Mouse (Mus musculus): Measurements from ENCODE around the gene Tmem181a. TPM values are rescaled to one million over a fixed set of nuclear protein-coding genes. Genes with fewer than 3 reads are reported as not detected.
A peak's percentile ranks its signal among the peaks of the same experiment; 100 is the strongest.
"Not testable (repeated sequence)": the region's sequence is repeated elsewhere in the genome, so short reads cannot be mapped to it uniquely, and the experiment has no call there.

Gene Tmem181a
- polyA plus RNA-seq, 1 experiment from 2014 or later = 15.8 TPM

DNA sequence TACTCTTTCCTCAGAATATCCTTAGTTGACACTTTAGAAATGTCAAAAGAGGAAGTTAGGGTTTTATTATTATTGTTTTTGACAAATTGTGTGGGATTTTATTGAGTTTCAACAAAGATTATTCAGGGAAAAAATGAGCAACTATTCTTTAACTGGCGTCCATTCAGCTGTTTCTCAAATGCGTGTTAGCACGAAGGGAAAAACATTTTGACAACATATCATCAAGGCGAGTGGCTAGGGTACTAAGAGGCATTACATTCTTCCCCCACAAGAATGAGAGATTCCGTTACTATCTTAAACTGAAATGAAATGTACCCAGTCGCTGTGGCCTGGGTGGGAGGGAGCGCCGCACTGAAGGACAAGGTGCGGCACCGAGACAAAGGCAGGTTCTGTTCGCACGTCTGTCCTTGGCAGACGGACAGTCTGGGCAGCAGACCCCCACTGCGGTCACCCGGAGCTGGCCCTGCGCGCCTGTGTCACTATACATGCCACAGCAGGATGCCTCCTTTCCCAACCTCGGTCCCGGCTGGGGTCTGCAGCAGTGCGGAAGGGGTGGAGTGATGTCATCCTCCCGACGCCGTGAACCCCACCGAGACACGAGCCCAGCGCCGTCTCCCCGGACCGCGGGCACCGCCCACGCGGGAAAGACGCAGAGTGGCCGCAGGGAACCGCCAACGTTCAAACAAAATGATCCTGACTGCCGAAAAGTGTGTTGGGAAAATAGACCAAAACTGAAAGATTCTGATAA lies 59.9 kb downstream of the Tmem181a start:
- H3K9me3 ChIP-seq (ENCODE audit: control insufficient read depth, low read length); H3K27ac ChIP-seq (ENCODE audit: low read depth, low read length); H3K27me3 ChIP-seq (ENCODE audit: control insufficient read depth, insufficient read depth, low read length); H3K36me3 ChIP-seq (ENCODE audit: control insufficient read depth, insufficient read depth, low read length); H3K4me1 ChIP-seq (ENCODE audit: control insufficient read depth, insufficient read depth, low read length): not testable (repeated sequence)
- Histone ChIP-seq H3K4me3 (ENCODE audit: low read length) (peak overlapping the region; percentile 37), H3K4me2 (replicated peaks; ENCODE audit: low read depth, low read length) (peak overlapping the region; percentile 42), H3K9ac (ENCODE audit: low read depth, low read length) (peak overlapping the region; percentile 31; the same call in 1 of the 2 replicates)
- 3% methylated on average over 34 of the region's 38 CpGs for WGBS
- ATAC-seq (ENCODE audit: low FRiP score, low TSS enrichment) = peak; percentile 44; the same call in 1 of the 2 replicates

DNA sequence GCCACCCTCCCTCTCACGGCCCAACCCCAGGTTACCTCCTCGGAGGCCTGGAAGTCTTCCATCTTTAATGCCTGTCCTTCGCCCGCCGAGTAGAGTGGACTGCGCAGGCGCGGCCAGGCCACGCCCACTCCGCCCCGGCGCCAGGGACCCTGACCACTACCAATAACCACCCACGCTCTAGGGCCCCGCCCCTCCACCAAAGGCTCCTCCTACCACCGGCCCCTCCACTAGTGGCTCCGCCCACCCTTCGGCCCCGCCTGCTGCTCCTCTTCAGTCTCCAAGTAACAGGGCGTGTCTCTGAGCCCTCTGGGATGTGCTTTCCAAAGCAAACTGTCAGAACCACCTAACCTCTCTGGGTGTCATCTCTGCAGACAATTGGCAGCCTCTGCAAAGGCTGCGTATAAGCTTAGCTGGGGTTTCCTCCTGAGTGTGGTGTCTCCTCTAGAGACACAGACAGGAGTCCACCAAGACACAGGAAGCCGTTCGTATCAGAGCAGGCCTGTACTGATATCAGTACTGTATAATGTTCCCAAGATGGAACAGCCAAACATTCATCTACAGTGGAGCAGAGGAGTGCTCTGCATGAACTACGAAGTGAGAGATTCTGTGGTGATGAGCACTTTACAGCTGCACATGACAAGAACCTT lies 60.8 kb downstream of the Tmem181a start, which contains the start of gene Dynlt1a:
Gene Dynlt1a, minus strand, starts transcription at position 162 of the 647 bp plus-strand sequence.
- H3K27me3 ChIP-seq (ENCODE audit: control insufficient read depth, insufficient read depth, low read length); H3K36me3 ChIP-seq (ENCODE audit: control insufficient read depth, insufficient read depth, low read length); H3K27ac ChIP-seq (ENCODE audit: low read depth, low read length); H3K9me3 ChIP-seq (ENCODE audit: control insufficient read depth, low read length); H3K4me1 ChIP-seq (ENCODE audit: control insufficient read depth, insufficient read depth, low read length): not testable (repeated sequence)
- 12% methylated on average over 19 of the region's 23 CpGs for WGBS
- Histone ChIP-seq H3K4me3 (ENCODE audit: low read length) (peak within 1 kb of the TSS; percentile 37), H3K4me2 (replicated peaks; ENCODE audit: low read depth, low read length) (peak within 1 kb of the TSS; percentile 42), H3K9ac (ENCODE audit: low read depth, low read length) (peak within 1 kb of the TSS; percentile 31; the same call in 1 of the 2 replicates)
- ATAC-seq (ENCODE audit: low FRiP score, low TSS enrichment) = peak; percentile 95

DNA sequence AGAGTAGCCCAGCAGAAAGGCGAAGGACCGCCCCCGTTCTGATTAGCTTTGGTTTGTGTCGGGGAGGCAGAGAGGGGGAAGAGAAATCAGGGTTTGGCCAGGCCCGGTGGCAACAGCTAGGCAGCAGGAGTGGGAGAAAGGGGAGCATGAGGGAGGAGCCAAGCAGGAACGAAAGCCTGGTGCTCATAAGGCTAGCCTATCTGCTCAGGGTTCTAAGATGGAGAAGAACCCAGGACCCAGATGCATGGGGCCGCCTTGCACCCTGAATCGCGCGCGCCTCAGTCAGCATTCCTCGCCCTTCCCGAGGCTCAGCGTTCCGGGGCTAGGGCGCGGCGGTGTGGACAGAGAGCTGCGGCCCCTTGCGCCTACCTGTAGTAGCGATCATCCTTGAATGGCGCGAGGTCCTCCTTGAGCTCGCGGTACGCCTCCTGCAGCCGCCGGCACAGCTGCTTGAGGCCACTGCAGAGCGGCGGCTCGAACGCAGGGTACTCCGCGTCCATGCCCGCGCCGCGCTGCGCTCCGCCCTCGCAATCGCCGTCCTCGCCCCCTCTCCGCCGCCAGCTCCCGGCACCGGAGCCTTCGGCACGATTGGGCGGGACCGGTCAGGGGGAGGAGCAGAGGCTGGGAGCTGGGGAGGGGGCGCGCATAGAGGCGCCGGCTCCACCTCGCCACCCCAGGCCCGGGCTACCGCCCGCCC lies 64.6 kb downstream of the Tmem181a start:
- WGBS = 0% methylated on average over 3 of the region's 60 CpGs
- not testable (repeated sequence) for H3K4me1 ChIP-seq (ENCODE audit: control insufficient read depth, insufficient read depth, low read length); H3K9ac ChIP-seq (ENCODE audit: low read depth, low read length); H3K4me3 ChIP-seq (ENCODE audit: low read length); H3K9me3 ChIP-seq (ENCODE audit: control insufficient read depth, low read length); H3K27ac ChIP-seq (ENCODE audit: low read depth, low read length); H3K36me3 ChIP-seq (ENCODE audit: control insufficient read depth, insufficient read depth, low read length); H3K27me3 ChIP-seq (ENCODE audit: control insufficient read depth, insufficient read depth, low read length); H3K4me2 ChIP-seq (replicated peaks; ENCODE audit: low read depth, low read length)
- ATAC-seq (ENCODE audit: low FRiP score, low TSS enrichment) = peak; percentile 45

DNA sequence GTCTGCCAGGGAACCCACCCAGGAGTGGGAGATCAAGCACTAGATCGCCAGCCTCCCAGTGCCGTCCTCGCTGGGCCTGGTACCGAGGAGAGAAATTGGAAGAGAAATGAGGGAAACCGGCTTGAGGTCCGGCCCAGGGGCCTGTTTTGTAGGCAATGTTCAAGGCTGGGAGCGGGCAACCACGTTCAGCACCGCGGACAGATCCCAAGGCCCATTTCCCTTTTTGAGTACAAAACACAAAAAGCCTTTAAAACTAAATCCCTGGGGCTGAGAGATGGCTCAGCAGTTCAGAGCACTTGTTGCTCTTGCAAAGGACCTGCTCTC lies 65.1 kb downstream of the Tmem181a start:
- peak; percentile 40 for ATAC-seq (ENCODE audit: low FRiP score, low TSS enrichment)

DNA sequence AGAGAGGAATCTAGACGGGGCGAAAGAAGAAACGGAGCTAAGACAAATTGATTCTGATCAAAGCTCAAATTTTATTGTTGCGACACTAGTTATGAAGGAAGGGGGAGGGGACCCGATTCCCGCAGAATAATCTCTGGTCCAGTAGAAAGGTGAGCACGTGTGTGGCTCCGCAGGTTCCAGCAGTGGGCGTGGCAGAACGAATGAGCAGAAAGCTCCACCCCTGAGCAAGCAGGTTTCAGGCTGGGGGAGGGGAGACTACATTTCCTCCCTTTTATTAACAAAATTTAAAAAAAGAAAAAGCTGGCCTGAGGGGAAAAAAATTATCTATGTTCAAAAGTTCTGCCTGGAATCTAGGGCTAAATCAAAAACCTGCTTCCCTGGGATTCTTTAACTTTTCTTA lies 68.4 kb downstream of the Tmem181a start:
- not testable (repeated sequence) for H3K27me3 ChIP-seq (ENCODE audit: control insufficient read depth, insufficient read depth, low read length); H3K36me3 ChIP-seq (ENCODE audit: control insufficient read depth, insufficient read depth, low read length); H3K9ac ChIP-seq (ENCODE audit: low read depth, low read length); H3K27ac ChIP-seq (ENCODE audit: low read depth, low read length); H3K4me1 ChIP-seq (ENCODE audit: control insufficient read depth, insufficient read depth, low read length); H3K4me2 ChIP-seq (replicated peaks; ENCODE audit: low read depth, low read length); H3K9me3 ChIP-seq (ENCODE audit: control insufficient read depth, low read length); ATAC-seq (ENCODE audit: low FRiP score, low TSS enrichment); H3K4me3 ChIP-seq (ENCODE audit: low read length)
- WGBS = 67% methylated on average over 10 of the region's 10 CpGs

More for the DNA sequence above, 65.1 kb downstream of the Tmem181a start:
- not testable (repeated sequence) for H3K9me3 ChIP-seq (ENCODE audit: control insufficient read depth, low read length); H3K9ac ChIP-seq (ENCODE audit: low read depth, low read length); H3K36me3 ChIP-seq (ENCODE audit: control insufficient read depth, insufficient read depth, low read length); H3K27ac ChIP-seq (ENCODE audit: low read depth, low read length); H3K27me3 ChIP-seq (ENCODE audit: control insufficient read depth, insufficient read depth, low read length); H3K4me2 ChIP-seq (replicated peaks; ENCODE audit: low read depth, low read length); H3K4me1 ChIP-seq (ENCODE audit: control insufficient read depth, insufficient read depth, low read length); H3K4me3 ChIP-seq (ENCODE audit: low read length)
- no CpG with 5 or more reads among the region's 10 CpGs for WGBS

DNA sequence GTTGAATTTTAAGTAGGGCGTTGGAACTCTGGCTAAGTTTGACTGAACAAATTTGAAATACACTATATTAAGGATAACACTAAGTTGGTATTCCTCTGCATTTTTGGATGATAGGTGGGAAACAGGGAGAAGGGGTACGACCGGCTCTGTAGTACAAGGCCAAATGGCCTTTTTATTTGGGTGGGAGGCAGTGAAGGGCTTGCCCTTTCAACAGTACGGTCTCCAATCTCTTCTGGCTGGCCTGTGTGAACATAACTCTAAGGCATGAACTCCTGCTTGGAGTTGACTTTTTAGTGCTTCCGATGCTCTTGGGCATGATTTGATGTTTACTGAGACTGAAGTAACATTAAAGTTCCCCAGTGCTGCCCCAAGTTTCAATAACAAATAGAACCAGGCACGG lies 68.9 kb downstream of the Tmem181a start:
- not testable (repeated sequence) for H3K4me2 ChIP-seq (replicated peaks; ENCODE audit: low read depth, low read length); H3K9ac ChIP-seq (ENCODE audit: low read depth, low read length); H3K36me3 ChIP-seq (ENCODE audit: control insufficient read depth, insufficient read depth, low read length); ATAC-seq (ENCODE audit: low FRiP score, low TSS enrichment); H3K4me3 ChIP-seq (ENCODE audit: low read length); H3K4me1 ChIP-seq (ENCODE audit: control insufficient read depth, insufficient read depth, low read length); H3K27me3 ChIP-seq (ENCODE audit: control insufficient read depth, insufficient read depth, low read length); H3K27ac ChIP-seq (ENCODE audit: low read depth, low read length); H3K9me3 ChIP-seq (ENCODE audit: control insufficient read depth, low read length)
- WGBS = 54% methylated on average over 6 of the region's 6 CpGs

DNA sequence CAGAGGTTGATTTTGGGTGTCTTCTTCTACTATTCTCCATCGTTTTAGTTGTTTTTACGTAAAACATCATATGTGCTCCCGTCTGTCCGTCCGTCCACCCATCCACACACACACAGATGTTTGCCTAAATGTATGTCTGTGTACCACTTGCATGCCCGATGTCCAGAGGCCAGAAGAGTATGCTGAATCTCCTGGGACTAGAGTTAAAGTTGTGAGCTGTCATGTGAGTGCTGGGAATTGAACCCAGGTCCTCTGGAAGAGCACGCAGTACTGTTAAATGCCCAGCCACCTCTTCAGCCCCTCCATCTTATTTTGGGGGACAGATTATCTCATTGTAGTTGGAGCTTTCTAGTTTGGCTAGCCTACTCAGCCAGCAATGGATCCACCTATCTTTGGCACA lies 70.9 kb downstream of the Tmem181a start:
- H3K4me2 ChIP-seq (replicated peaks; ENCODE audit: low read depth, low read length); H3K27me3 ChIP-seq (ENCODE audit: control insufficient read depth, insufficient read depth, low read length); H3K9ac ChIP-seq (ENCODE audit: low read depth, low read length); H3K27ac ChIP-seq (ENCODE audit: low read depth, low read length); H3K4me3 ChIP-seq (ENCODE audit: low read length); H3K36me3 ChIP-seq (ENCODE audit: control insufficient read depth, insufficient read depth, low read length); H3K9me3 ChIP-seq (ENCODE audit: control insufficient read depth, low read length); ATAC-seq (ENCODE audit: low FRiP score, low TSS enrichment); H3K4me1 ChIP-seq (ENCODE audit: control insufficient read depth, insufficient read depth, low read length): not testable (repeated sequence)
- 94% methylated on average over 7 of the region's 7 CpGs for WGBS

DNA sequence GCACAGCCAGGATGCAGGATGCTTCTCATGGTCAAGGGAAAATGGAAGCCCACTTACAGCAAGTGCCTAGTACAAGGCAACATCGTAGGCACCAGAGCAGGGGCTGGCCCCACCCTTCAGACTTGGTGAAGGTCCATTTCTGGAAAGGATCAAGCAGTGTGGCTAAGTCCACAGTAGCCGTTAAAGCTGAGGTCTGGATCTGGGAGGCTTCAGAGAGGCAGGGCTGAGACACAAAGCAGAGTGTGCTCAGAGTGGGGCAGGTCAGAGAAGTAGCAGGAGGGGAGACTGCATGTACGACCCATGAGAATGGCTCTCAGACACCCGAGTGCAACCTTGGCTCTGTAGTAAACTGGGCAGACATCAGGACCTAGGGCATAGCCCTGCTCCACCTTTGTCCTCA lies 72.3 kb downstream of the Tmem181a start:
- 74% methylated on average over 3 of the region's 4 CpGs for WGBS
- not testable (repeated sequence) for H3K4me1 ChIP-seq (ENCODE audit: control insufficient read depth, insufficient read depth, low read length); H3K36me3 ChIP-seq (ENCODE audit: control insufficient read depth, insufficient read depth, low read length); ATAC-seq (ENCODE audit: low FRiP score, low TSS enrichment); H3K9me3 ChIP-seq (ENCODE audit: control insufficient read depth, low read length); H3K27me3 ChIP-seq (ENCODE audit: control insufficient read depth, insufficient read depth, low read length); H3K4me3 ChIP-seq (ENCODE audit: low read length); H3K27ac ChIP-seq (ENCODE audit: low read depth, low read length); H3K4me2 ChIP-seq (replicated peaks; ENCODE audit: low read depth, low read length); H3K9ac ChIP-seq (ENCODE audit: low read depth, low read length)

Measured in kidney, embryonic 14.5 days (tissue).